Mouse (Mus musculus) skeletal muscle tissue, postnatal 0 days (tissue): ENCODE results near the gene Zfp960. TPM values are rescaled to one million over a fixed set of nuclear protein-coding genes. Genes with fewer than 3 reads are reported as not detected.

Source experiments
- polyA plus RNA-seq: library from polyadenylated mRNA; unstranded; fragments of >200 nt; fragmentation: Nextera tagmentation; extraction: Ambion mirVana; gene quantifications from 2 replicates; pipeline ENCODE4 v1.2.1, GENCODE M21; 2015

Zfp960 gene
- polyA plus RNA-seq = 3.9 and 4.0 TPM in 2 replicates

GRCm38 (mm10) chr17:17063628-17064494 is at the start of gene Zfp960:
Gene Zfp960 (plus strand): TSS chr17:17064113.

GRCm38 (mm10) chr17:17120830-17121502 is 57.1 kb downstream of the Zfp960 start, which contains the start of gene Zfp97:
Gene Zfp97 (plus strand): TSS chr17:17121415.

Other genes with a start within 250 kb of the Zfp960 start
- 3.9 and 4.2 TPM in 2 replicates for gene Zfp97, start 57.3 kb downstream of the Zfp960 start, polyA plus RNA-seq